Mouse (Mus musculus): ENCODE measurements around the gene Sgpp2.

The Sgpp2 gene

DNA sequence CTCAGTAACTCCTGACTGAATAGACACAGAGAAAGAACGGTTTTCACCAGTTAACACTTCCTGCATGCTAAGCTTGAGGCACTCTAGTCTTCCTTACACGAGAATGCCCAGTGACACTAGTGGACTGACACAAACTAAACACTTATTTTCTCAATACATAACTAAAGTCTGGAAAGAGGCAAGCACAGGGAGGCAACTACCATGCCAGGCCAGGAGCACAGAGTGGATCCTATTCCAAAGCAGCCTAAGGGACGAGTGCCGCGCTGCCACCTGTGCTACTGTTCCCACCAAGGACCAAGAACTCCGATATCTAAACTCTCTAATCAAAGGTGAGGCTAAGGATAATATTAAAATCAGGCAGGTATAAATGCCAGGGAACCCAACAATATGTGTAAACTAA, 136.6 kb downstream of the Sgpp2 start:
- no peak for DNase-seq (ENCODE audit: extremely low spot score, low spot score)

DNA sequence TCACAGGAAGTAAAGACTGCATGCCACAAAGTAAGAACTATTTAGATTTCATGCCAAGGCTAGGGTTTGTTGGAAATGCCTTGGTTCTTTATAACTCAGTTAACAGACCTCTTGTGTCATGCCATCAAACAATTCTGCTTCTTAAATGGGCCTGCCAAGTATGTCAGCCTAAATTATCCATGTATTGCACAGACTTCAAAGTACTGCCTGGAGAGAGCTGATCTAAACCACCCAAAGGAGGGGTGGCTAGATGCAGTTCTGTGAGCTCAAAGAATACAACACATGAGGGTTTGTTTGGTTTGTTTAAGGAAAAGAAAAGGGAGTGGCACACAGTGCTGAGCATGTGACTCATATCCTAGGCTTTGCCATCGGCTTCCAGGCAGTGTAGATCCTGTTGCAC, 137.9 kb downstream of the Sgpp2 start:
- no peak for DNase-seq (ENCODE audit: extremely low spot score, low spot score)

DNA sequence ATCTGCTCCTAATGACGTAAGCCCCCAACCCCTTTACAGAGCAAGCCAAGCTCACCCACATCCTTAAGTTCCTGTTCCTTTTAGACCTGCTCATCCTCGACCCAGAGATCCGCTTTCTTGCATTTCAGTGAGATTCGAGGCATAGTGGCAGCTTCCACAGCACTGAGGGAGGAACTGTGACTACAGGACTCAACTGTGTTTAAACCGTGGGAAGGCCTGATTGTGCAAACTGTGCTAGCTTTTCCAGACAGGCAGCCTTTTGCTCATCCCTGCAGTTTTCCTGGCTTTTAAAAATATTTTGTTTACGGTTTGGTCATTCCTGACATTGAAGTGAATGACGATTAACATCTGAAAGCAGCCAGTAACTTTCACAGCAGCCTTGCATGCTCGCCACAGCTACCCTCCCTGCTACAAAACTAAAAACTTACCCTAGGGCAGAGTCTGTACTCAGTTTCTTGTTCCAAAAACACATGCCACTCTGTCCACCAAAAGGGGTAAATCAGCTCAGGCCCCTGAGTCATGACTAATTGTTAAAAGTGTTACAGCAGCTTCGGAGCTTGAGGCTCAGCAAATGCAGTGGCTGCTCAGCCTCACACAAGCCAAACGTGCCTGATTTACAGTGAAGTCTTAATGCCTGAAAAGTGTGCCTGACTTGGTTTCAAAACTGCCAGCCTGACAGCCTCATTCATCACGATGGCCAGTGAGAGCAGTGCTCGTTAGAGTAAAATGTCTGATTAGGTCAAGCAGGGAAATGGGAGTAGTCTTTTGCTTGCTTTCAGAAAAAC, 141.1 kb downstream of the Sgpp2 start:
- no peak for DNase-seq (ENCODE audit: extremely low spot score, low spot score)

DNA sequence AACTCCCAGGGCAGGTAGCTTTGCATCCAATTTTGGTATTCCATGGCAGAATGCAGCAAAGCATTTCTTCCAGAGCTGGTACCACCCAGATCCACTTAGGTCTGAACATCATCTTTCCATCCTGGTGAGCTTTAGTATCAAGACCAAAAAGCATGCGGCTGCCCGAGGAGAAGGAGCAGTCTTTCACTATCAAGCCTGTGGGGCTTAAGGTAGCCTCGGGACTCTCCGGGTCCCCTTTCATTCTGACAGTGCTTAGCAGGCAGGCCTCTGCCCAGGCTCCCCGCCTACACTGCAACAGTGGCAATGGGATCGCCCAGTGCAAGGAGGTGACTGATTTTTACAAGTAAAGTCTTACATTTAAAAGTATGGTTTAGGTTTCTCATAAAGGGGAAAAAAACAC, 142.4 kb downstream of the Sgpp2 start:
- no peak for DNase-seq (ENCODE audit: extremely low spot score, low spot score)

DNA sequence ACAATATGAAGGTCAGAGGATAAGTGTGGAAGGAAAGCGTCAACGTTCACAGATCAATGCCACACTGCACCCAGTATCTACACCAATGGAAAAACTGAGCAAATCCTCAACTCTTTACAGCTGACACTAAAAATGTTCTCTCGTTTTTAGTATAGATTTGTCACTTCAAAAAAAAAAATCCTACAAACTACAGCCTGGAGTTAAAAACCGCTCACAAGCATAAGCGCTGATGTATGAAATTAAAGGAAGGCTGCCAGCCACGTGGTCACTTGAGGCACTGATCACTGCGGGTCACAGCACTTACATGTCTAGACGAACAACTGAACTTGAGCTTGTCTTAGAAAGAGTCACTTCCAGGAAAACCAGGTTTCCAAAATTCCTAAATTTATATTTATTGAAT, 143.7 kb downstream of the Sgpp2 start:
- DNase-seq (ENCODE audit: extremely low spot score, low spot score): no peak

DNA sequence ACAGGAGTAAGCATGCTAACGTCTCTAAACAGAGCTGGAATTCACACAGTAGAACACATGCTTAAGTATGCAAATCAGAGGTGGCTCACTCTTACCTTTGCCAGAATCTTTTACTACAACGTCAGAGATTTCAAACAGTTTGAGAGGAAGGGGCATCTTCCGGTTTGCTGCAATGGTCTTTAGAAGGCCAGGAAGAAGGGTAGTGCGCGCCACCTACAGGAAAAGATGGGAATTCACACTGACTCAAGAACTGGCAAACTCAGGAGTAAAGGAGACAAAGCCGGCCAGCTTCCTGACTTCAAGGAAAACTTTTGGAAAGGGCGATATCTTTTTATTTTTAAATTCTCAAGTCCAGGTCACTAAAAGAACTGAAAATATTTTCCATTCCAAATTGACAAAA, 144.5 kb downstream of the Sgpp2 start:
- peak; percentile 37 for DNase-seq (ENCODE audit: extremely low spot score, low spot score)

Measured in neural tube, embryonic 10.5 days (tissue).